Mouse (Mus musculus) gastrocnemius, adult 2 months (tissue): ENCODE measurements around the gene Dmrt1. TPM values are rescaled to one million over a fixed set of nuclear protein-coding genes. Genes with fewer than 3 reads are reported as not detected.

Experiments used
- DNase-seq: peaks from one replicate; pipeline ENCODE4 v3.0.0; 2022
- H3K27ac ChIP-seq: fragments of 200-600 bp; 2 replicates; pipeline ENCODE4 v1.8.1; 2022; ENCODE audit warnings: mild to moderate bottlenecking
- H3K4me3 ChIP-seq: fragments of 200-600 bp; 2 replicates; pipeline ENCODE4 v1.8.1; 2022; ENCODE audit warnings: mild to moderate bottlenecking, moderate library complexity
- CTCF ChIP-seq: fragments of 200-600 bp; IDR thresholded peaks from 2 replicates; pipeline ENCODE4 v1.8.1; 2022; ENCODE audit warnings: antibody characterized with exemption, mild to moderate bottlenecking, moderate library complexity
- intact Hi-C: fragments of 180-260 bp; cut with DNase I; formaldehyde crosslinking; loops from one replicate; pipeline ENCODE4 v1.15.1; 2025
- total RNA-seq, 2 experiments: library from RNA; stranded (reverse); gene quantifications; 2 replicates each; pipeline ENCODE4 v1.2.3; 2021

The Dmrt1 gene
- total RNA-seq, 2 experiments from 2014 or later: not detected

- no peak overlapping the region for H3K4me3 ChIP-seq
- no peak for TF ChIP-seq CTCF
- intact Hi-C loops: no loop called here
- no peak overlapping the region for H3K27ac ChIP-seq
- no peak for DNase-seq
Measured at GRCm38 (mm10) chr19:25514986-25515530, 9.6 kb downstream of the Dmrt1 start.

DNA sequence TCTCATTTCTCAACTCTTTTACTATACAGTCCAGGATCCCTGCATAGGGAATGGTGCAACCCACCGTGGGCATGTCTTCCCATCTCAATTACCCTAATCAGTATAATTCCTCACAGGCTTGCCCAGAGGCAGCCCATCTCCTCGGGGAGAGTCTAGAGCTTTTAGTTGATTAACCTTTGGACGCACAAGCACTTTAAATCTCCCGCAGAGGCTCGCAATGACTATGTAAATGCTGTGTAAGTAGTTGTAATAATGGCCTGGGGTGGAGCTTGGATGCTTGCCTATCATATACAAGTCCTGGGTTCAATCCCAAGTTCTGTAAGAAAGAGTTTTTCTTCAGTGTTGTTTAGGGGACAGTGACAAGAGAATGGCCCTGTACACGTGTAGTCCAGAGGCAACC, 18.7 kb downstream of the Dmrt1 start:
- intact Hi-C loops: no loop called here
- no peak for TF ChIP-seq CTCF
- Histone ChIP-seq H3K4me3 (no peak overlapping the region), H3K27ac (no peak overlapping the region)
- DNase-seq: no peak

GRCm38 (mm10) chr19:25525726-25526125, 20.3 kb downstream of the Dmrt1 start:
- intact Hi-C loops: no loop called here
- no peak for TF ChIP-seq CTCF
- H3K27ac ChIP-seq: no peak overlapping the region
- H3K4me3 ChIP-seq: no peak overlapping the region
- DNase-seq: no peak

DNA sequence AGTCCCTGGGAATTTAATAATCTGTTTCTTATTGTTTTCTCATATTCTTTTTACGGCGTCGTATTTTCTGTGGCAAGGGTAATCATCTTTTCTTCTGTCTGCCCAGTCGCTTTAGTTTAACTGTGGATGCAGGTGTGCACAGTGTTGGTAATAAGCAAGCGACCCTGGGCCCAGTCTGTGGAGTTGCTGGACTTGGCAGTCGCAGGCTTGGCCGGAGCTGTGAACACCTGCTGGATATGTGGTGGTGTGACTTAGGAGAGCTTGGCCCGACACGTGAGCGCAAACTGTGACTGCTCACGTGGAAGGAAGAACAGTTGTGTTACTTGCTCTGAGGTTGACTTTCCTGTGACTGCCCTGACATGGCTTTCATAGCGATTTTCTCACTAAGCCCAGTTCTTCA, 24.3 kb downstream of the Dmrt1 start:
- intact Hi-C loops: no loop called here
- no peak for DNase-seq
- no peak overlapping the region for H3K4me3 ChIP-seq
- no peak for TF ChIP-seq CTCF
- no peak overlapping the region for H3K27ac ChIP-seq

DNA sequence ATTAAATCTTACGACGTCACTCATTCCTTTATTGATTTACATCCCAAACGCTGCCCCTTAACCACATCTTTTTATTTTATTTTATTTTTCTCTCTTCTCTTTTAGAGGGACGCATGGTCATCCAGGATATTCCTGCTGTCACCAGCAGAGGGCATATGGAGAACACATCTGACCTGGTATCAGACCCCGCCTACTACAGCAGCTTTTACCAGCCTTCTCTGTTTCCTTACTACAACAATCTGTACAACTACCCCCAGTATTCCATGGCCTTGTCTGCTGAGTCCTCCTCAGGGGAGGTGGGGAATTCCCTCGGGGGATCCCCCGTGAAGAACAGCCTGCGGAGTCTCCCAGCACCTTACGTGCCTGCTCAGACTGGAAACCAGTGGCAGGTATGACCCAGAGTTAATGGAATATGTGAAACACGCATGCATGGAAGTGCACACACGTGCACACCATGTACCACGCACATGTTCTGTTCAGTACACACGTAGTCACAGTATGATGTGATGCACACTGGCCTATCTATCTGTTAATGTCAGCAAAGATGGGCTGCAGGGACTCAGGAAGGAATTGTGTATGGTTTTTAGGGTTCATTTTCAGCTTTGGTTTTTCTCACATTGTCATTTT, 40.4 kb downstream of the Dmrt1 start:
- DNase-seq: peak; percentile 41
- Histone ChIP-seq H3K27ac (no peak overlapping the region), H3K4me3 (no peak overlapping the region)
- peak; percentile 74 for TF ChIP-seq CTCF
- intact Hi-C loops: loop anchor here (1.0 to 2.0 kb wide), 2 partner anchors 77 to 89 kb away; no protein-coding TSS in a partner anchor

GRCm38 (mm10) chr19:25547086-25547643, 41.7 kb downstream of the Dmrt1 start:
- H3K27ac ChIP-seq: no peak overlapping the region
- intact Hi-C loops: no loop called here
- no peak for TF ChIP-seq CTCF
- H3K4me3 ChIP-seq: no peak overlapping the region
- DNase-seq: no peak

DNA sequence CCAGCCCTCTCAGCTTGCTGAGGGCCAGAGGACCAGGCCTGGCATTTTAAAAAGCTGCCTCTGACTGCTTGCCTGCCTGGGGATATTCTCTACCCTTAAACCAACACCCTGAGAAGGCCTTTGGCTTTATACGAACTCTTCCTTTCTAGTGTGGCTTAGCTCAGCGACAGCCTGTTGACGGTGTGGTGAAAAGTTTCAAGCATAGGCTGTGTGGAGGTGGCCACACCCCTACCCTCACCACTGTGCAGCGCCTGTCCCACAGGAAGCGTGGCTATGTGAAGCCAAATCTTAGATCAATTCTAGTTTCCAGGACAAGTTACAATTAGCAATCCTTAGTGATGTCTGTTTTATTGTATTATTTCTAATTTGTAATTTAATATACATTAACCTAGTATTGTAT, 44.9 kb downstream of the Dmrt1 start:
- Histone ChIP-seq H3K4me3 (no peak overlapping the region), H3K27ac (no peak overlapping the region)
- TF ChIP-seq CTCF: no peak
- DNase-seq: no peak
- intact Hi-C loops: no loop called here

GRCm38 (mm10) chr19:25551053-25551452, 45.6 kb downstream of the Dmrt1 start:
- no peak for DNase-seq
- intact Hi-C loops: no loop called here
- no peak for TF ChIP-seq CTCF
- Histone ChIP-seq H3K27ac (no peak overlapping the region), H3K4me3 (no peak overlapping the region)

- intact Hi-C loops: no loop called here
- H3K4me3 ChIP-seq: no peak overlapping the region
- no peak for TF ChIP-seq CTCF
- no peak overlapping the region for H3K27ac ChIP-seq
- DNase-seq: no peak
Measured at GRCm38 (mm10) chr19:25564430-25564829, 59.0 kb downstream of the Dmrt1 start.

GRCm38 (mm10) chr19:25569778-25570177, 64.4 kb downstream of the Dmrt1 start:
- DNase-seq: no peak
- Histone ChIP-seq H3K27ac (no peak overlapping the region), H3K4me3 (no peak overlapping the region)
- no peak for TF ChIP-seq CTCF
- intact Hi-C loops: no loop called here

GRCm38 (mm10) chr19:25574431-25574830, 69.0 kb downstream of the Dmrt1 start:
- intact Hi-C loops: no loop called here
- no peak overlapping the region for H3K27ac ChIP-seq
- DNase-seq: no peak
- no peak overlapping the region for H3K4me3 ChIP-seq
- no peak for TF ChIP-seq CTCF

DNA sequence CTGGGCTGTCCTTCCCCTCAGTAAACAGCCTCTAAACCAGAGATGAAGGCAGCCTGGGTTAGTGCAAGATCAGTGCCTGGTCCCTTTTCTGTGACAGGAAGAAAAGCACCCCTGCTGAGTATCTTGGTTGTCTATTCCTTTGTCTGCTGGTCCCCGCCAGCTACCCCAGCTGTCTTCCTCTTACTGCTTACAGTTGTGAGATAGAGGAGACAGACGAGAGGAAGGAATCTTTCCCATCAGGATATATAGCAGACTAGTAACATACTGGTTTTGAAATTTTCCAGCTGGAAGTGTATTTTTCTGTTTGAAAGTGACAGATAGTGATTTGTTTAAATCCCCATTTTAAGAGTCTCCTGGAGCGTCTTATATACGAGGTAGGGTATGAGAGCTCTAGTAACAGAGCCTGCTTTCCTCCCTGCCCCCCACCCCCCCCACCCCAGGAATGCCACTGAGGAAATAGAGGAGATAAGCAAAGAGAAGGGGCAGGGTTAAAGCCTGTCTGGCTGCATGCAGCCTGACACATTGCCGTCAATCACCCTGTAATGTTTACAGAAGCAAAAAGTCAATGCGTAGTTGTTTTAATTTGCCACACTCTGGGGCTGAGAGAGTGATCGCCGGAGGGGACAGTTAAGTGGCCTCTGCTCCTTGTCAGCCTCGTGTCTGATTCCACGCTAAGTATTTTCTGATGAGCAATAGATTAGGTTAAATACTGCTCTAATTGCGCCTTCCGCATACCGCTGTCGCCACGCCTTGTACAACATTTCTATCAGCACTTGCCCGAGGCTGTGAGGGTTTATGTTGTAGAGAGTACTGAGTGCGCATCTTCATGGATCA, 69.8 kb downstream of the Dmrt1 start:
- no peak overlapping the region for H3K4me3 ChIP-seq
- no peak overlapping the region for H3K27ac ChIP-seq
- TF ChIP-seq CTCF: no peak
- no peak for DNase-seq
- intact Hi-C loops: no loop called here

DNA sequence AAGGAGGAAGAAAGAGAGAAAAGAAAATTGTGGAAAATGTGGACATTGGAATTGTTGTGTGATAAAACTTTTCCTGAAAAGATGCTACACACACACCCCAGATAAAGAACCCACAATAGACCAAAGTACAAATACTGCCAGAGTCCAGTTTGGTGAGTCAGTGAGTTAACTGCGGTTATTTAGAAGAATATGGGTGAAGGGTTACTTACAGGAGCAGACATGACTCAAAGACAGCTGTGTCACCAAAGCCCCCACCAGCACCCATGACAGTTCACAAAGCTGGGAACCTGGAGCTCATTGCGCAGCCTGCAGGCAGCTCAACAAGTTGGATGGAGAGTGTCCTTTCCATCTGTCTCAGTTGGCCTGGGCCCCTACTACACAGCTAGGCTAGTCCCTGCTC, 72.9 kb downstream of the Dmrt1 start:
- H3K27ac ChIP-seq: no peak overlapping the region
- H3K4me3 ChIP-seq: no peak overlapping the region
- intact Hi-C loops: no loop called here
- DNase-seq: no peak
- TF ChIP-seq CTCF: no peak
